9 mouse cellular contexts compared by ENCODE assay signal in the genomic region with DNA sequence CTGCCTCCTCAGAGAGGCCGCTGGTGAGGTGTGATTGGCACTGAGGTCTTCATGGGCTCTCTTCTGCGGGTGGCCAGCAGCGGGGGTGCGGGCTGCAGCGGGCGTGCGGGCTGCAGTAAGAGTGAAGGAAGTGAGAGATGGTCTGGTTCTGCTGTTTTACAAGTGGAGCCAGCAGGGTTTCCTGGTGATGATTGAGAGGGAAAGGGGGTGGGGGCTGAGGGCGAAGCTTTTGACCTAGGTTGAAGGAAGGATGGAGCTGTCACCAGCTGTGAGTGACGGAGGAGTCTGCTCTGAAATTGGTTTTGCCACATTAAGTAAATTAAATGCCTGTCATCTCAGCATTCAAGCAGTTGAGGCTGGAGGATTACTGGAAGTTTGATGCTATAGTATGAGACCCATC. TPM values are rescaled to one million over a fixed set of nuclear protein-coding genes. Genes with fewer than 3 reads are reported as not detected.
DNase-seq lines count a peak whose midpoint lies in the region; ATAC-seq and TF ChIP-seq lines count a peak whose summit lies in the region.
"Had no signal": no experiment of that assay in that cellular context is flagged by ENCODE, and none has a peak within 500 bp of the region (broad histone marks: within the 10 kb centered on the region; RNA-seq: fewer than 3 reads in every experiment).

No protein-coding gene starts in this region.

- no peak for ATAC-seq in heart, embryonic 15.5 days (replicated peaks; ENCODE audit: insufficient number of reproducible peaks, insufficient read depth, low FRiP score, low read depth)
- ATAC-seq in lung, embryonic 16.5 days (ENCODE audit: low read depth) = 0 out of 2 replicates have a peak, but pooled peaks have one; percentile 24
- ATAC-seq in heart, postnatal 0 days (ENCODE audit: insufficient read depth, low read depth) = no peak
- no peak for ATAC-seq in liver, embryonic 16.5 days (ENCODE audit: low read depth)

- H3K9me3 ChIP-seq in heart, embryonic 15.5 days (replicated peaks) = no peaks in the 10 kb centered on the region
- no peaks in the 10 kb centered on the region for H3K9me3 ChIP-seq in lung, embryonic 16.5 days (ENCODE audit: control insufficient read depth, low read length)
- H3K9me3 ChIP-seq in heart, postnatal 0 days (replicated peaks; ENCODE audit: control insufficient read depth, low read length) = no peaks in the 10 kb centered on the region
- H3K9me3 ChIP-seq in liver, embryonic 16.5 days (replicated peaks; ENCODE audit: control insufficient read depth, low read length) = no peaks in the 10 kb centered on the region

- no peak for TF ChIP-seq EP300 in heart, postnatal 0 days (IDR thresholded peaks at IDR 0.05; ENCODE audit: low read depth)

- DNase-seq in heart, postnatal 36 days = no peak
- DNase-seq in lung, adult 18-20 months = no peak
- DNase-seq in heart, postnatal 0 days (ENCODE audit: low spot score) = no peak
- DNase-seq in ovary, postnatal 10 days (ENCODE audit: low spot score) = no peak
- DNase-seq: lung, postnatal 10 days; spleen, adult 18-20 months had no signal

- WGBS in heart, embryonic 15.5 days = 38% methylated on average over 9 of the region's 9 CpGs
- WGBS in lung, embryonic 16.5 days = 61% methylated on average over 9 of the region's 9 CpGs
- 37% methylated on average over 9 of the region's 9 CpGs for WGBS in heart, postnatal 0 days
- WGBS in liver, embryonic 16.5 days (ENCODE audit: insufficient replicate concordance) = 38% methylated on average over 9 of the region's 9 CpGs

- H3K4me1 ChIP-seq in heart, embryonic 15.5 days (replicated peaks) = peaks cover 30% of the 10 kb centered on the region
- no peaks in the 10 kb centered on the region; the same call in 1 of the 2 replicates for H3K4me1 ChIP-seq in lung, embryonic 16.5 days (replicated peaks; ENCODE audit: control insufficient read depth, insufficient read depth, low read length)
- H3K4me1 ChIP-seq in heart, postnatal 0 days (ENCODE audit: control insufficient read depth, insufficient read depth) = no peaks in the 10 kb centered on the region
- H3K4me1 ChIP-seq in liver, embryonic 16.5 days (ENCODE audit: control insufficient read depth, low read depth, low read length) = peaks cover 16% of the 10 kb centered on the region

- intact Hi-C loops in heart, postnatal 36 days (cut with DNase I) = no loop called here

- H3K4me2 ChIP-seq in heart, embryonic 15.5 days = no peak overlapping the region
- H3K4me2 ChIP-seq in lung, embryonic 16.5 days (ENCODE audit: low read depth, low read length) = no peak overlapping the region
- no peak overlapping the region for H3K4me2 ChIP-seq in heart, postnatal 0 days (ENCODE audit: low read depth, low read length)
- H3K4me2 ChIP-seq in liver, embryonic 16.5 days (ENCODE audit: low read depth, low read length) = peak overlapping the region; percentile 9; the same call in 1 of the 2 replicates

- H3K36me3 ChIP-seq in heart, embryonic 15.5 days = peaks cover 21% of the 10 kb centered on the region
- H3K36me3 ChIP-seq in lung, embryonic 16.5 days (ENCODE audit: control insufficient read depth, insufficient read depth, low read length) = peaks cover 18% of the 10 kb centered on the region
- H3K36me3 ChIP-seq in heart, postnatal 0 days (replicated peaks; ENCODE audit: control insufficient read depth, insufficient read depth, low read length) = peaks cover 36% of the 10 kb centered on the region
- H3K36me3 ChIP-seq in liver, embryonic 16.5 days (ENCODE audit: control insufficient read depth, insufficient read depth) = peaks cover 9% of the 10 kb centered on the region

- H3K27me3 ChIP-seq in heart, embryonic 15.5 days = no peaks in the 10 kb centered on the region
- H3K27me3 ChIP-seq in lung, embryonic 16.5 days (ENCODE audit: control insufficient read depth, insufficient read depth, low read depth, low read length) = no peaks in the 10 kb centered on the region
- H3K27me3 ChIP-seq in heart, postnatal 0 days (ENCODE audit: control insufficient read depth, insufficient read depth, low read length) = no peaks in the 10 kb centered on the region
- no peaks in the 10 kb centered on the region for H3K27me3 ChIP-seq in liver, embryonic 16.5 days (ENCODE audit: control insufficient read depth, insufficient read depth, low read depth, low read length)

- no peak overlapping the region for H3K4me3 ChIP-seq in heart, embryonic 15.5 days
- no peak overlapping the region for H3K4me3 ChIP-seq in lung, embryonic 16.5 days (ENCODE audit: low read length)
- no peak overlapping the region for H3K4me3 ChIP-seq in heart, postnatal 0 days (ENCODE audit: low read depth, low read length)
- no peak overlapping the region for H3K4me3 ChIP-seq in liver, embryonic 16.5 days (ENCODE audit: low read depth, low read length)

- H3K9ac ChIP-seq in heart, embryonic 15.5 days = 0 out of 2 replicates have a peak overlapping the region, but pooled peaks have one; percentile 8
- no peak overlapping the region for H3K9ac ChIP-seq in lung, embryonic 16.5 days (ENCODE audit: low read length)
- H3K9ac ChIP-seq in heart, postnatal 0 days (replicated peaks; ENCODE audit: low read depth, low read length) = no peak overlapping the region
- H3K9ac ChIP-seq in liver, embryonic 16.5 days (ENCODE audit: low read depth, low read length) = peak overlapping the region; percentile 1; the same call in 1 of the 2 replicates

- TF ChIP-seq CTCF in heart, postnatal 0 days (IDR thresholded peaks at IDR 0.05; ENCODE audit: low read depth) = no peak

- peak overlapping the region; percentile 59 for H3K27ac ChIP-seq in heart, embryonic 15.5 days
- H3K27ac ChIP-seq in lung, embryonic 16.5 days (ENCODE audit: low read length) = peak overlapping the region; percentile 76
- H3K27ac ChIP-seq in heart, postnatal 0 days (ENCODE audit: low read depth) = peak overlapping the region; percentile 32; the same call in 1 of the 2 replicates
- no peak overlapping the region for H3K27ac ChIP-seq in liver, embryonic 16.5 days (ENCODE audit: low read length)

RNA-seq across cellular contexts. Expression of gene Map4k2, which starts 7.8 kb away (rescaled TPM):
- polyA plus RNA-seq in heart, embryonic 15.5 days (2015; fragmentation: Nextera tagmentation; extraction: Ambion mirVana) = 12.6 and 17.9 TPM in 2 replicates
- total RNA-seq in heart, postnatal 36 days (2021) = 10 to 100 TPM; 36.4 to 56.7 TPM
- 24.8 and 27.6 TPM in 2 replicates for polyA plus RNA-seq in lung, embryonic 16.5 days (2015; fragmentation: Nextera tagmentation; extraction: Ambion mirVana)
- 48.4 and 59.1 TPM in 2 replicates for total RNA-seq in heart, postnatal 0 days (2014; rRNA removed; ENCODE audit: low replicate concordance)
- polyA plus RNA-seq in heart, postnatal 0 days (2015; fragmentation: Nextera tagmentation; extraction: Ambion mirVana) = 9.6 and 10.1 TPM in 2 replicates
- 8.2 and 8.6 TPM in 2 replicates for polyA plus RNA-seq in liver, embryonic 16.5 days (2015; fragmentation: Nextera tagmentation; extraction: Ambion mirVana)

RNA-seq across cellular contexts. Expression of gene Men1, which starts 13.9 kb away (rescaled TPM):
- polyA plus RNA-seq in heart, embryonic 15.5 days (2015; fragmentation: Nextera tagmentation; extraction: Ambion mirVana) = 36.1 and 50.6 TPM in 2 replicates
- 10 to 100 TPM; 12.1 to 14.2 TPM for total RNA-seq in heart, postnatal 36 days (2021)
- polyA plus RNA-seq in lung, embryonic 16.5 days (2015; fragmentation: Nextera tagmentation; extraction: Ambion mirVana) = 70.9 and 76.9 TPM in 2 replicates
- total RNA-seq in heart, postnatal 0 days (2014; rRNA removed; ENCODE audit: low replicate concordance) = 20.6 and 46.5 TPM in 2 replicates
- 20.1 and 20.3 TPM in 2 replicates for polyA plus RNA-seq in heart, postnatal 0 days (2015; fragmentation: Nextera tagmentation; extraction: Ambion mirVana)
- 19.5 and 21.0 TPM in 2 replicates for polyA plus RNA-seq in liver, embryonic 16.5 days (2015; fragmentation: Nextera tagmentation; extraction: Ambion mirVana)

RNA-seq across cellular contexts. Expression of gene Sf1, which starts 14.8 kb away (rescaled TPM):
- polyA plus RNA-seq in heart, embryonic 15.5 days (2015; fragmentation: Nextera tagmentation; extraction: Ambion mirVana) = 79.0 and 98.4 TPM in 2 replicates
- 100 to 1,000 TPM in 1 of 2 experiments, 10 to 100 TPM in 1; 89.4 to 101 TPM for total RNA-seq in heart, postnatal 36 days (2021)
- 120 and 132 TPM in 2 replicates for polyA plus RNA-seq in lung, embryonic 16.5 days (2015; fragmentation: Nextera tagmentation; extraction: Ambion mirVana)
- total RNA-seq in heart, postnatal 0 days (2014; rRNA removed; ENCODE audit: low replicate concordance) = 41.8 and 94.6 TPM in 2 replicates
- polyA plus RNA-seq in heart, postnatal 0 days (2015; fragmentation: Nextera tagmentation; extraction: Ambion mirVana) = 31.8 and 38.3 TPM in 2 replicates
- 52.1 and 58.4 TPM in 2 replicates for polyA plus RNA-seq in liver, embryonic 16.5 days (2015; fragmentation: Nextera tagmentation; extraction: Ambion mirVana)

RNA-seq across cellular contexts. Expression of gene Pygm, which starts 35.5 kb away (rescaled TPM):
- 282 and 297 TPM in 2 replicates for polyA plus RNA-seq in heart, embryonic 15.5 days (2015; fragmentation: Nextera tagmentation; extraction: Ambion mirVana)
- 1,000 to 10,000 TPM; 1,171 to 1,191 TPM for total RNA-seq in heart, postnatal 36 days (2021)
- polyA plus RNA-seq in lung, embryonic 16.5 days (2015; fragmentation: Nextera tagmentation; extraction: Ambion mirVana) = 28.6 and 36.1 TPM in 2 replicates
- total RNA-seq in heart, postnatal 0 days (2014; rRNA removed; ENCODE audit: low replicate concordance) = 451 and 487 TPM in 2 replicates
- 390 and 400 TPM in 2 replicates for polyA plus RNA-seq in heart, postnatal 0 days (2015; fragmentation: Nextera tagmentation; extraction: Ambion mirVana)
- 5.8 and 11.2 TPM in 2 replicates for polyA plus RNA-seq in liver, embryonic 16.5 days (2015; fragmentation: Nextera tagmentation; extraction: Ambion mirVana)

RNA-seq across cellular contexts. Expression of gene Cdc42bpg, which starts 42.5 kb away (rescaled TPM):
- 0.30 and 0.60 TPM in 2 replicates for polyA plus RNA-seq in heart, embryonic 15.5 days (2015; fragmentation: Nextera tagmentation; extraction: Ambion mirVana)
- total RNA-seq in heart, postnatal 36 days (2021) = 10 to 100 TPM; 10.9 to 11.9 TPM
- 1.1 and 1.7 TPM in 2 replicates for polyA plus RNA-seq in lung, embryonic 16.5 days (2015; fragmentation: Nextera tagmentation; extraction: Ambion mirVana)
- 4.8 and 9.5 TPM in 2 replicates for total RNA-seq in heart, postnatal 0 days (2014; rRNA removed; ENCODE audit: low replicate concordance)
- polyA plus RNA-seq in heart, postnatal 0 days (2015; fragmentation: Nextera tagmentation; extraction: Ambion mirVana) = 0.49 and 0.51 TPM in 2 replicates
- 0.34 and 0.40 TPM in 2 replicates for polyA plus RNA-seq in liver, embryonic 16.5 days (2015; fragmentation: Nextera tagmentation; extraction: Ambion mirVana)

Comparison
In these comparisons a context has a peak if more than half of its experiments do, and no peak if none do; other contexts are left out.
1. H3K9ac ChIP-seq: peak in heart, embryonic 15.5 days (single experiment) and liver, embryonic 16.5 days (single experiment); none in lung, embryonic 16.5 days (single experiment) and heart, postnatal 0 days (single experiment).